Mouse (Mus musculus): ENCODE results near the gene Large1.

The Large1 gene

DNA sequence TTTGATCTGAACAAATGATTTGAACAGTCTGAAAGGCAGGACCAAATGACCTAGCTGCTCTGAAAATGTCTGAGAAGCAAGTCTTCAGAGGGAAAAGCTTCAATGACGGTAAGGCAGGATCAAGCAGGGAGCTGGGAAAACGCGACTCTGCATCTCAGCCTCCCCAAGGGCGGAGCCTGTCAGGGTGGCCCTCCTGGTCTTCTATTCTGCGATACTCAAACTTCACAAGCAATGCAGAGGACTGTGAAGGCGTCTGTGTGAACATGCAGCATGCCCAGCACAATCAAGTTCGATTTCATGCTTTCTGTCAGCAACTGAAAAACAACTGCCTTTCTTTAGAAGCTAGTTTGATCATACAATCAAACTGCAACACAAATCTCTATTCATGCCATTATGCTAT is 586.6 kb downstream of the Large1 start:
- no peak for TF ChIP-seq NANOG (IDR thresholded peaks at IDR 0.05; ENCODE audit: borderline replicate concordance, low read length)
- no peak for TF ChIP-seq POU5F1 (IDR thresholded peaks at IDR 0.05; ENCODE audit: borderline replicate concordance, low read length)
- TF ChIP-seq CTCF (conservative IDR thresholded peaks at IDR 0.05; ENCODE audit: low read length): no peak
- H3K27me3 ChIP-seq (ENCODE audit: insufficient read depth, low read length): peaks cover 1% of the 10 kb centered on the region; the same call in 1 of the 2 replicates
- no peak overlapping the region for H3K4me3 ChIP-seq (replicated peaks; ENCODE audit: low read length)
- no peaks in the 10 kb centered on the region for H3K36me3 ChIP-seq (ENCODE audit: insufficient read depth, low read length)
- H3K4me1 ChIP-seq (replicated peaks; ENCODE audit: low read depth, low read length): peaks cover 14% of the 10 kb centered on the region
- no peaks in the 10 kb centered on the region for H3K9me3 ChIP-seq (ENCODE audit: low read length)

DNA sequence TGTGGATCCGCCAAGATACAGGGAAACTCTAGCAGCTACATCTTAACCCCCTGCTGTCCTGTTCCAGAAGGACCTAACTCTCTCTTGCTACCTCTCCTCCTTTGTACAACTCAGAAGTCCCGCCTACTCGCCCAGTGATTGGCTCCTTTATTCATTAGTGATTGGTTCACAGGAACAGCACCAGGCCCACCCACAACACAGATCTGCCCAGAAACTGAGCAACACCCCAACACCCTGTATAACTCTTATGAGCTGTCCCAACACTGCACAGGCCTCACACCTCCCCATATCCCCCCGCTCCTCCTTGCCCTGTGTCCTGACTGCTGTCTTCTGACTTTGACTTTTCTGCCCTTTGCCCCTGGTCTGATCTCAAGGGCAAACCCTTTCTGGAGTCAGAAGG is 587.6 kb downstream of the Large1 start:
- peaks cover 4% of the 10 kb centered on the region; the same call in 1 of the 2 replicates for H3K27me3 ChIP-seq (ENCODE audit: insufficient read depth, low read length)
- H3K36me3 ChIP-seq (ENCODE audit: insufficient read depth, low read length): no peaks in the 10 kb centered on the region
- peak overlapping the region; percentile 41; the same call in 1 of the 2 replicates for H3K4me3 ChIP-seq (replicated peaks; ENCODE audit: low read length)
- peaks cover 14% of the 10 kb centered on the region for H3K4me1 ChIP-seq (replicated peaks; ENCODE audit: low read depth, low read length)
- TF ChIP-seq NANOG (IDR thresholded peaks at IDR 0.05; ENCODE audit: borderline replicate concordance, low read length) (no peak), POU5F1 (IDR thresholded peaks at IDR 0.05; ENCODE audit: borderline replicate concordance, low read length) (no peak), CTCF (conservative IDR thresholded peaks at IDR 0.05; ENCODE audit: low read length) (no peak)
- H3K9me3 ChIP-seq (ENCODE audit: low read length): no peaks in the 10 kb centered on the region

Measured in E14TG2a.4 (cell line).